Mouse (Mus musculus) gastrocnemius, adult 8-10 months (tissue): ENCODE measurements around the gene Flrt1. TPM values are rescaled to one million over a fixed set of nuclear protein-coding genes. Genes with fewer than 3 reads are reported as not detected.
A peak's percentile ranks its signal among the peaks of the same experiment; 100 is the strongest.
"Not testable (repeated sequence)": the region's sequence is repeated elsewhere in the genome, so short reads cannot be mapped to it uniquely, and the experiment has no call there.

Source experiments
- DNase-seq, 2 experiments: peaks; one replicate each; pipeline ENCODE4 v3.0.0; 2022; ENCODE audit warnings: low spot score in 2 of 2
- total RNA-seq, 4 experiments: library from RNA; stranded (reverse); gene quantifications; 2 replicates each; pipeline ENCODE4 v1.2.4; 2022

The Flrt1 gene
- total RNA-seq, 4 experiments from 2014 or later = 0.83 to 2.9 (median 1.7) TPM

- peak; percentile 47 to 55 for DNase-seq
These were observed 1.5 kb downstream of the Flrt1 start for GRCm38 (mm10) chr19:7103993-7104401.

- peak; percentile 38 to 51 for DNase-seq
These were observed 2.1 kb downstream of the Flrt1 start for GRCm38 (mm10) chr19:7103349-7103992.

GRCm38 (mm10) chr19:7102039-7102438 is 3.5 kb downstream of the Flrt1 start:
- DNase-seq = no peak

GRCm38 (mm10) chr19:7099620-7100155 is 5.8 kb downstream of the Flrt1 start:
- DNase-seq = no peak

- DNase-seq = no peak
These were observed 12.8 kb downstream of the Flrt1 start for GRCm38 (mm10) chr19:7092756-7093155.

GRCm38 (mm10) chr19:7091448-7092050 is 14.0 kb downstream of the Flrt1 start:
- no peak for DNase-seq

GRCm38 (mm10) chr19:7090369-7091064 is 15.0 kb downstream of the Flrt1 start:
- DNase-seq = no peak

GRCm38 (mm10) chr19:7089842-7090251 is 15.7 kb downstream of the Flrt1 start:
- DNase-seq = no peak

GRCm38 (mm10) chr19:7089050-7089449 is 16.5 kb downstream of the Flrt1 start:
- no peak for DNase-seq

GRCm38 (mm10) chr19:7088558-7088957 is 17.0 kb downstream of the Flrt1 start:
- no peak for DNase-seq

- no peak for DNase-seq
These were observed 20.8 kb downstream of the Flrt1 start for GRCm38 (mm10) chr19:7084734-7085133.

GRCm38 (mm10) chr19:7083035-7083794 is 22.3 kb downstream of the Flrt1 start:
- no peak for DNase-seq

GRCm38 (mm10) chr19:7081516-7082266 is 23.8 kb downstream of the Flrt1 start:
- no peak for DNase-seq

- no peak for DNase-seq
These were observed 27.3 kb downstream of the Flrt1 start for GRCm38 (mm10) chr19:7078271-7078670.

GRCm38 (mm10) chr19:7077666-7078065 is 27.9 kb downstream of the Flrt1 start:
- DNase-seq = no peak

- DNase-seq = not testable (repeated sequence)
These were observed 30.2 kb downstream of the Flrt1 start for GRCm38 (mm10) chr19:7075336-7075735.

GRCm38 (mm10) chr19:7073997-7074781 is 31.3 kb downstream of the Flrt1 start:
- no peak for DNase-seq

GRCm38 (mm10) chr19:7072221-7072620 is 33.3 kb downstream of the Flrt1 start:
- DNase-seq = no peak

GRCm38 (mm10) chr19:7070775-7071174 is 34.8 kb downstream of the Flrt1 start:
- no peak for DNase-seq
